Mouse (Mus musculus) limb, embryonic 15.5 days (tissue): Measurements from ENCODE around the gene Arhgef10l. TPM values are rescaled to one million over a fixed set of nuclear protein-coding genes. Genes with fewer than 3 reads are reported as not detected.

Experiments used
- ATAC-seq: fragments of 200-750 bp; cut with Nextera tagmentation; 2 replicates; pipeline ENCODE4 v1.8.0; 2017; ENCODE audit warnings: low read depth, moderate TSS enrichment; ENCODE audit not compliant: insufficient number of reproducible peaks, low FRiP score, low TSS enrichment
- H3K27ac ChIP-seq: fragments of 300-500 bp; sonication (generic); 2 replicates; pipeline ENCODE4 v1.5.1; 2015; ENCODE audit warnings: moderate library complexity, mild to moderate bottlenecking, inconsistent platforms
- H3K27me3 ChIP-seq: fragments of 300-500 bp; sonication (generic); 2 replicates; pipeline ENCODE4 v1.6.1; 2015; ENCODE audit warnings: inconsistent platforms
- H3K36me3 ChIP-seq: fragments of 300-500 bp; sonication (generic); 2 replicates; pipeline ENCODE4 v1.6.1; 2015; ENCODE audit warnings: inconsistent platforms
- H3K4me1 ChIP-seq: fragments of 300-500 bp; sonication (generic); 2 replicates; pipeline ENCODE4 v1.6.1; 2015; ENCODE audit warnings: inconsistent platforms
- H3K4me2 ChIP-seq: fragments of 300-500 bp; sonication (generic); 2 replicates; pipeline ENCODE4 v1.6.1; 2015; ENCODE audit warnings: mild to moderate bottlenecking, inconsistent platforms
- H3K4me3 ChIP-seq: fragments of 300-500 bp; sonication (generic); 2 replicates; pipeline ENCODE4 v1.5.1; 2015; ENCODE audit warnings: mild to moderate bottlenecking, inconsistent platforms
- H3K9ac ChIP-seq: fragments of 300-500 bp; sonication (generic); 2 replicates; pipeline ENCODE4 v1.6.1; 2015; ENCODE audit warnings: inconsistent platforms
- H3K9me3 ChIP-seq: fragments of 300-500 bp; sonication (generic); 2 replicates; pipeline ENCODE4 v1.6.1; 2016; ENCODE audit warnings: inconsistent platforms
- WGBS: fragments of 180-500 bp; shearing (Covaris S2); methylation state at CpG from one replicate; pipeline ENCODE4 v1.1.7; 2015; 5-methylcytosine and 5-hydroxymethylcytosine counted together
- polyA plus RNA-seq: library from polyadenylated mRNA; unstranded; fragments of >200 nt; fragmentation: Nextera tagmentation; extraction: Ambion mirVana; gene quantifications from 2 replicates; pipeline ENCODE4 v1.2.1, GENCODE M21; 2015

Arhgef10l gene
- polyA plus RNA-seq, 1 experiment from 2014 or later: 22.4 TPM

DNA sequence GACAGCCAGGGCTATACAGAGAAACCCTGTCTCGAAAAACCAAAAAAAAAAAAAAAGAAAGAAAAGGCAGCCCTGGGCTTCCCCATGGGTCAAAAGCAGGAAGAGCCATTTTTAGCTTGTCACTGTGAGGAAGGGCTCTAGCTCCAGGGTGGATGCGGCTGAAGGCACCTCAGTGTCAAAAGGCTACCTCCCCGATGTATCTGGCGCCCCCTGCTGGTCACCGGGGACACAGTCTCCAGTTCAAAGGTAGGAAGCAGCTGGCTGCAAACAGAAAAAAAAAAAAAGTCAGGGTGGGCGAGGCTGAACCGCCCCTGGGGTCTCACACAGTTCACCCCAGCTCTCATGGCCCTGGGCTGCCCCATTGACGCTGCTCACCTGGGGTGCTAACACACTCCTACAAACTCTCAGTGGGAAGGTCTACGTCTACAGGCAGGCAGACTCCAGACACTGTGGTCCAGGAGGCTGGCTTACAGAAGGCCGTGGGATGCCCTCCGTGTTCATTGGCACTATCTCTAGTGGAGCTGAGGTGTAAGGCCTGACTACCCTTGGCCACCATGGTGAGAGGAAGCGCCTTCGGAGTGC is 8.6 kb upstream of the Arhgef10l start:
- no peak overlapping the region for H3K27ac ChIP-seq
- no peaks in the 10 kb centered on the region for H3K36me3 ChIP-seq
- H3K9ac ChIP-seq: no peak overlapping the region
- no peak overlapping the region for H3K4me2 ChIP-seq
- no peaks in the 10 kb centered on the region for H3K9me3 ChIP-seq
- 34% methylated on average over 13 of the region's 13 CpGs for WGBS
- H3K4me1 ChIP-seq: peaks cover 5% of the 10 kb centered on the region; the same call in 1 of the 2 replicates
- no peaks in the 10 kb centered on the region for H3K27me3 ChIP-seq
- no peak overlapping the region for H3K4me3 ChIP-seq
- no peak; the same call in 1 of the 2 replicates for ATAC-seq

- Histone ChIP-seq H3K27me3 (no peaks in the 10 kb centered on the region), H3K36me3 (no peaks in the 10 kb centered on the region), H3K9me3 (no peaks in the 10 kb centered on the region), H3K4me1 (0 out of 2 replicates have a peak, but pooled peaks cover 3% of the 10 kb centered on the region), H3K4me3 (no peak overlapping the region), H3K9ac (no peak overlapping the region), H3K27ac (no peak overlapping the region), H3K4me2 (no peak overlapping the region)
- WGBS: 65% methylated on average over 12 of the region's 12 CpGs
- no peak for ATAC-seq
These were observed 7.9 kb upstream of the Arhgef10l start for GRCm38 (mm10) chr4:140673527-140674264.

DNA sequence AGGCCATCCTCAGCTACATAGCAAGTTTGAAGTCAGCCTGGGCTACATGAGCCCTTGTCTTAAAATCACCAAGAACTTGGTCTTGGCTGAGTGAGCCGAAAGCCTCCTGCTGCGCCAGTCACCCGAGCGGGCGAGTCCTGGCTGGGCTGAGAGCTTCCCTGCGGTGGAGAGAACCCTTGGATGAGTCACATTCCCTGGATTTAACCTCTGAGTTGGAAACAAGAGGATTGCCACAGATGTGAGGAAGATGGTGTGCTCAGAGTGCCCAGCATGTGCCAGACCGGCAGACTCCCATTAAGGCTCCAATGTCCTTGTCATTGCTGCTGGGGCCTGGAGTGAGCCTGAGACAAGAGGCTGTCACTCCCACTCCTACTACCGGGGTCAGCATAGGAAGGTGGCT is 2.0 kb upstream of the Arhgef10l start:
- H3K36me3 ChIP-seq: no peaks in the 10 kb centered on the region
- H3K9me3 ChIP-seq: no peaks in the 10 kb centered on the region
- H3K4me1 ChIP-seq: peaks cover 14% of the 10 kb centered on the region
- no peak overlapping the region for H3K4me2 ChIP-seq
- H3K27ac ChIP-seq: no peak overlapping the region
- no peaks in the 10 kb centered on the region for H3K27me3 ChIP-seq
- WGBS: 75% methylated on average over 8 of the region's 8 CpGs
- H3K9ac ChIP-seq: no peak overlapping the region
- H3K4me3 ChIP-seq: no peak overlapping the region
- no peak for ATAC-seq

DNA sequence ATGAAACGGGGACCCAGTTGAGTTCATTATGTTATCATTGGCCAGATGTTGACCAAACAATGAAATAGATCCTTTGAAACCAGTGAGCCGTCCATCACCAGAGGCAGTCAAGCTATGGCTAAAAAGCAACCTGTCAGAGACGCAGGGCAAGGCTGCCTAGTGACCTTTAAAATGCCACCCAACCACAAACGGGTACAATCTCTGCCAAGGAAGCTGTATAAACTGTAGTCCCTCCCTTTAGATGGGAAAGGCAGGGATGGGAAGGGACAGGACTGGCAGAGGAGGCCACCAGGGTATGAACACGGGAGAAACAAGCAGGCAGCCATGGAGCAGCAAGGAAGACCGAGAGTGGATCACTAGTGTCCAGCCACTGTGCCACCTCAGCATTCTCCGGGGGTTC is 759 bp downstream of the Arhgef10l start:
- no peak overlapping the region for H3K4me2 ChIP-seq
- no peaks in the 10 kb centered on the region for H3K9me3 ChIP-seq
- WGBS: 68% methylated on average over 7 of the region's 7 CpGs
- H3K27me3 ChIP-seq: no peaks in the 10 kb centered on the region
- no peak overlapping the region for H3K27ac ChIP-seq
- H3K4me1 ChIP-seq: peaks cover 26% of the 10 kb centered on the region
- no peak overlapping the region for H3K4me3 ChIP-seq
- no peaks in the 10 kb centered on the region for H3K36me3 ChIP-seq
- no peak overlapping the region for H3K9ac ChIP-seq
- ATAC-seq: no peak

DNA sequence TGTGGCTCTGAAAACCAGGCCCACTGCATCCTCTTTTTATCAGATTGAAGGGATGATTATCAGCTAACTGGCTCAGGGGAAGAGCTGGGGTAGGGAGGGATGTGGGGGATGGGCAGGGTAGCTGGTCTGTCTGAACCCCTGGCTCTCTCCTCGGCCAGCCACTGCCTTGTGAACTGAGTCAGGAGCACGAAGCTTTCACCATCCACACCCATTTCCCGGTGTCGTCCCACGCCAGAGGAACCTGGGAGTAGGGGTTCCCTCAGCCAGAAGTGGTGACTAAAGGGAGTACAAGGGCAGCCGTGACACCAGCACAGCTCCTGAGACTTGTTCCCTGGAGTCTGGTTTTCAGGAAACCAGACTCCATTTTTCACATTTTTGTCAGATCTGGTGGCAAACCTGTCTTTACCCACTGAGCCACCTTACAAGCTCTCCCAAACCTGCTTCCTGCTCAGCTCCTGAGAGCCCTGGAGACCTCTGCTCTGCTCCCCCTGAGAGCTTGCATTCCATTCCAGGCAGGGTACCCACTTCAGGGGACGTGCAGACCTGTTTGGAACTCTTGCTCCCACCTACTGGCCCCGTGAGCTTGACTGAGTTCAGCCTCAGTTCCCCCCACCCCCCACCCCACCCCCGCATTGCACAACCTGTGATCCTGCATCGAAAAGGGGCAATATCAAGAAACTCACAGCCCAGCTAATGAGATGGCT is 2.8 kb downstream of the Arhgef10l start:
- no peak for ATAC-seq
- Histone ChIP-seq H3K27me3 (no peaks in the 10 kb centered on the region), H3K27ac (no peak overlapping the region), H3K4me3 (no peak overlapping the region), H3K36me3 (no peaks in the 10 kb centered on the region), H3K9me3 (no peaks in the 10 kb centered on the region), H3K4me2 (no peak overlapping the region), H3K9ac (no peak overlapping the region), H3K4me1 (peaks cover 36% of the 10 kb centered on the region)
- WGBS: 28% methylated on average over 10 of the region's 10 CpGs

GRCm38 (mm10) chr4:140662453-140662852 is 3.4 kb downstream of the Arhgef10l start:
- Histone ChIP-seq H3K4me2 (no peak overlapping the region), H3K36me3 (no peaks in the 10 kb centered on the region), H3K4me3 (no peak overlapping the region), H3K27ac (no peak overlapping the region), H3K4me1 (peaks cover 42% of the 10 kb centered on the region), H3K9me3 (no peaks in the 10 kb centered on the region), H3K9ac (no peak overlapping the region), H3K27me3 (no peaks in the 10 kb centered on the region)
- WGBS: 38% methylated on average over 7 of the region's 7 CpGs
- no peak for ATAC-seq

- WGBS: 70% methylated on average over 18 of the region's 18 CpGs
- peaks cover 50% of the 10 kb centered on the region for H3K4me1 ChIP-seq
- no peak for ATAC-seq
These were observed 4.3 kb downstream of the Arhgef10l start for GRCm38 (mm10) chr4:140661406-140662022.

DNA sequence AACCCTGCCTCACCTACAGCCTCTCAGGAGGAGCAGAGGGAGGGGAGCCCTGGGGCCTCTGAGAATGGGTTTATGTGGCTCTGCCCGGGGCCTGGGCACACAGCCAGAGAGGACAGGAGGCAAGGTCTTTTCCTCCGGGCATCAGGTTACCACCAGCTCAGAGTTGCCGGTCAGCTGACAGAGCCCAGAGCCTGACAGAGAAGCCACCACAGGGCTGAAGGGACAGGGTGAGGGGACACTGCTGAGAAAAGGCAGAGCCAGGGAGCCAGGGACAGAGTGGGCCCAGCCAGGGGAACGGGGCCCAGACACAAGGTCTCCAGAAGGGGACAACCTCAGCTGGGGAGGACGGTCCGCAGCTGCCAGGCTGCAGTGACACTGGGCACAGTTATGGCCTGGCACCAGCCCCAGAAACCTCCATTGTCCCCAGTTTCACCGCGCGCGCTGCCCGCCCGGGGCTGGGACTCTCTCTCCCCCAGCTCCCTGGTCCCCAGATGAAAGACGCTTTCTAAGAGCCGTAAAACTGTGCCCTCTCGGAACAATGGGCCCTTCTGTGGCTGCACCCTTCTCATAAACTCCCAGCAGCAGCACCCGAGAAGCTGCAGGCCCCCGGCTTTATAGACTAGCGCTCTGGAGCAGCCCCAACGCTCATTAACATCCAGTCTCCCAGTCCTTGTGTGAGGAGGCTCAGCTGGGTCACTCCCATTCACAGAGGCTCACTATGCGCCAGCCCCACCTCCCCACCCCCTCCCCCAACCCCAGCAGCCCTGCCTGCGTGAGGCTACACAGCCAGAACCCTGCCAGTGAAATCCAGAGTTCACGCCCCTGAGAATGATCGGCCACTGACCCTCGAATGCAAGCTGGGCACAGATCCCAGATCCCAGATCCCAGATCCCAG is 7.9 kb downstream of the Arhgef10l start:
- peaks cover 39% of the 10 kb centered on the region for H3K4me1 ChIP-seq

More at GRCm38 (mm10) chr4:140661406-140662022, 4.3 kb downstream of the Arhgef10l start:
- no peak overlapping the region for H3K4me2 ChIP-seq
- no peak overlapping the region for H3K9ac ChIP-seq
- H3K9me3 ChIP-seq: no peaks in the 10 kb centered on the region
- H3K27ac ChIP-seq: no peak overlapping the region
- no peaks in the 10 kb centered on the region for H3K36me3 ChIP-seq
- H3K27me3 ChIP-seq: no peaks in the 10 kb centered on the region
- no peak overlapping the region for H3K4me3 ChIP-seq

DNA sequence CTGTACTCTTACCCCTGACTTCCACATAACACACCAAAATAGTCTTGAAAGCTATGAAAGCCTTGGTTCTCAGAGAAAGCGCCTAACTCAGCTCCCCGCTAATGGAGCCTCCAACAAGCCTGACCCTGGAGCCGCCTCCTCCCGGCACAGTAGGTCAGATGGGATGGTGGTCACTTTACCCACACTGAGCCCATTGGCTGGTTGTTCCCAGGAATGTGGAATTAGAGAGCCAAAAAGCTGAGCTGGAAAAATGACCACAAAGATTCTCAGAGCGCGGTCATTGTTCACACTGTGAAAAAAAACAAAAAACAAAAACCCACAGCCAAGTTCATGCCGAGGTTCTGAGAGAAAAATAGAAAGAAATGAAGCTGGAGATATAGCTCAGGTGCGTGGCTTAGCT is 9.3 kb downstream of the Arhgef10l start:
- Histone ChIP-seq H3K36me3 (no peaks in the 10 kb centered on the region), H3K27me3 (no peaks in the 10 kb centered on the region), H3K4me2 (no peak overlapping the region), H3K4me1 (peaks cover 31% of the 10 kb centered on the region), H3K9ac (no peak overlapping the region), H3K9me3 (no peaks in the 10 kb centered on the region), H3K4me3 (no peak overlapping the region), H3K27ac (0 out of 2 replicates have a peak overlapping the region, but pooled peaks have one; percentile 7)
- WGBS: 70% methylated on average over 8 of the region's 8 CpGs
- no peak for ATAC-seq

More for the DNA sequence above, 7.9 kb downstream of the Arhgef10l start:
- Histone ChIP-seq H3K4me3 (peak overlapping the region; percentile 14; the same call in 1 of the 2 replicates), H3K36me3 (no peaks in the 10 kb centered on the region), H3K9me3 (no peaks in the 10 kb centered on the region), H3K27ac (peak overlapping the region; percentile 88), H3K27me3 (no peaks in the 10 kb centered on the region), H3K9ac (no peak overlapping the region), H3K4me2 (peak overlapping the region; percentile 36)
- ATAC-seq: peak; percentile 84
- 12% methylated on average over 24 of the region's 24 CpGs for WGBS

DNA sequence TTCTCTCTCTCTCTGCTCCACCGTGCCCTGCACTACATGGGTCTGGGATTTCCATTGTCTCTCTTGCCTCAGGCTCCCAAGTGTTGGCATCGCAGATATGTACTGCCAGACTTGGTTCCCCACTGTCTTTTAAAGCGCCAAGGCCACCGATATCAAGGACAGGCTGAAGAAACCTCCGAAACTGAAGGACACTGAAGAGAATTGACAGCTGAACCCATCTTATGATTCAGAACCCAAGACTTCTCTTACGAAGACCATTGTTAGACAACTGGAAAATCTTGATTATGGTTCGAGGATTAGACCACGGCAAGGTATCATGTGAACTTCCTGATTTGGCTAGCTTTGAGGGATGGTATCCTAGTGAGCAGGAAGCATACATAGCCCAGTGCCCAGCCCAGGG is 11.0 kb downstream of the Arhgef10l start:
- Histone ChIP-seq H3K27ac (no peak overlapping the region), H3K4me3 (no peak overlapping the region), H3K36me3 (no peaks in the 10 kb centered on the region), H3K9me3 (no peaks in the 10 kb centered on the region), H3K9ac (no peak overlapping the region), H3K4me1 (peaks cover 27% of the 10 kb centered on the region), H3K4me2 (no peak overlapping the region), H3K27me3 (no peaks in the 10 kb centered on the region)
- ATAC-seq: no peak
- WGBS: 68% methylated on average over 8 of the region's 8 CpGs
